Mouse (Mus musculus): Measurements from ENCODE around the gene Leng1. TPM values are rescaled to one million over a fixed set of nuclear protein-coding genes. Genes with fewer than 3 reads are reported as not detected.

Gene Leng1
- polyA plus RNA-seq, 1 experiment from 2014 or later = 14.1 TPM

- Histone ChIP-seq H3K9me3 (ENCODE audit: control insufficient read depth, low read depth, low read length) (no peaks in the 10 kb centered on the region), H3K4me3 (ENCODE audit: low read depth, low read length) (no peak overlapping the region), H3K27me3 (ENCODE audit: control insufficient read depth, insufficient read depth, low read length) (no peaks in the 10 kb centered on the region), H3K4me1 (ENCODE audit: control insufficient read depth, insufficient read depth, low read length) (no peaks in the 10 kb centered on the region), H3K27ac (ENCODE audit: low read length) (no peak overlapping the region), H3K9ac (replicated peaks; ENCODE audit: low read depth, low read length) (no peak overlapping the region), H3K4me2 (replicated peaks; ENCODE audit: low read depth, low read length) (no peak overlapping the region), H3K36me3 (ENCODE audit: control insufficient read depth, insufficient read depth, low read length) (peaks cover 26% of the 10 kb centered on the region; the same call in 1 of the 2 replicates)
- WGBS = 87% methylated on average over 10 of the region's 10 CpGs
- ATAC-seq (ENCODE audit: insufficient number of reproducible peaks, insufficient read depth, low FRiP score, low read depth) = no peak
Observed at GRCm38 (mm10) chr7:3683908-3684550, 18.4 kb upstream of the Leng1 start.

- peak within 1 kb of the TSS; percentile 45 for H3K4me2 ChIP-seq (replicated peaks; ENCODE audit: low read depth, low read length)
- H3K9me3 ChIP-seq (ENCODE audit: control insufficient read depth, low read depth, low read length) = no peaks in the 10 kb centered on the region
- peak within 1 kb of the TSS; percentile 26 for H3K4me3 ChIP-seq (ENCODE audit: low read depth, low read length)
- H3K27me3 ChIP-seq (ENCODE audit: control insufficient read depth, insufficient read depth, low read length) = no peaks in the 10 kb centered on the region
- 49% methylated on average over 9 of the region's 9 CpGs for WGBS
- H3K4me1 ChIP-seq (ENCODE audit: control insufficient read depth, insufficient read depth, low read length) = no peaks in the 10 kb centered on the region
- ATAC-seq (ENCODE audit: insufficient number of reproducible peaks, insufficient read depth, low FRiP score, low read depth) = peak; percentile 82
- H3K36me3 ChIP-seq (ENCODE audit: control insufficient read depth, insufficient read depth, low read length) = no peaks in the 10 kb centered on the region; the same call in 1 of the 2 replicates
- H3K9ac ChIP-seq (replicated peaks; ENCODE audit: low read depth, low read length) = no peak within 1 kb of the TSS; the same call in 1 of the 2 replicates
- H3K27ac ChIP-seq (ENCODE audit: low read length) = peak within 1 kb of the TSS; percentile 28; the same call in 1 of the 2 replicates
Observed at GRCm38 (mm10) chr7:3677342-3677741, 11.7 kb upstream of the Leng1 start, which contains the start of gene Tmc4. Tmc4 (minus strand) TSS chr7:3677553.

GRCm38 (mm10) chr7:3676371-3676770 is 10.7 kb upstream of the Leng1 start:
- Histone ChIP-seq H3K4me2 (replicated peaks; ENCODE audit: low read depth, low read length) (peak overlapping the region; percentile 45), H3K9me3 (ENCODE audit: control insufficient read depth, low read depth, low read length) (no peaks in the 10 kb centered on the region), H3K36me3 (ENCODE audit: control insufficient read depth, insufficient read depth, low read length) (no peaks in the 10 kb centered on the region; the same call in 1 of the 2 replicates), H3K4me1 (ENCODE audit: control insufficient read depth, insufficient read depth, low read length) (no peaks in the 10 kb centered on the region), H3K27me3 (ENCODE audit: control insufficient read depth, insufficient read depth, low read length) (no peaks in the 10 kb centered on the region), H3K4me3 (ENCODE audit: low read depth, low read length) (peak overlapping the region; percentile 26), H3K27ac (ENCODE audit: low read length) (no peak overlapping the region; the same call in 1 of the 2 replicates), H3K9ac (replicated peaks; ENCODE audit: low read depth, low read length) (no peak overlapping the region; the same call in 1 of the 2 replicates)
- ATAC-seq (ENCODE audit: insufficient number of reproducible peaks, insufficient read depth, low FRiP score, low read depth) = peak; percentile 53; the same call in 1 of the 2 replicates
- 81% methylated on average over 12 of the region's 12 CpGs for WGBS

GRCm38 (mm10) chr7:3675228-3675548 is 9.5 kb upstream of the Leng1 start:
- no peaks in the 10 kb centered on the region for H3K27me3 ChIP-seq (ENCODE audit: control insufficient read depth, insufficient read depth, low read length)
- no peak overlapping the region for H3K4me2 ChIP-seq (replicated peaks; ENCODE audit: low read depth, low read length)
- no peak overlapping the region for H3K27ac ChIP-seq (ENCODE audit: low read length)
- H3K9me3 ChIP-seq (ENCODE audit: control insufficient read depth, low read depth, low read length) = no peaks in the 10 kb centered on the region
- ATAC-seq (ENCODE audit: insufficient number of reproducible peaks, insufficient read depth, low FRiP score, low read depth) = no peak
- 82% methylated on average over 3 of the region's 3 CpGs for WGBS
- no peak overlapping the region for H3K9ac ChIP-seq (replicated peaks; ENCODE audit: low read depth, low read length)
- H3K4me3 ChIP-seq (ENCODE audit: low read depth, low read length) = no peak overlapping the region
- no peaks in the 10 kb centered on the region for H3K4me1 ChIP-seq (ENCODE audit: control insufficient read depth, insufficient read depth, low read length)
- H3K36me3 ChIP-seq (ENCODE audit: control insufficient read depth, insufficient read depth, low read length) = no peaks in the 10 kb centered on the region; the same call in 1 of the 2 replicates

- ATAC-seq (ENCODE audit: insufficient number of reproducible peaks, insufficient read depth, low FRiP score, low read depth) = peak; percentile 76; the same call in 1 of the 2 replicates
- H3K9ac ChIP-seq (replicated peaks; ENCODE audit: low read depth, low read length) = no peak overlapping the region
- H3K36me3 ChIP-seq (ENCODE audit: control insufficient read depth, insufficient read depth, low read length) = no peaks in the 10 kb centered on the region; the same call in 1 of the 2 replicates
- H3K4me1 ChIP-seq (ENCODE audit: control insufficient read depth, insufficient read depth, low read length) = no peaks in the 10 kb centered on the region
- H3K9me3 ChIP-seq (ENCODE audit: control insufficient read depth, low read depth, low read length) = no peaks in the 10 kb centered on the region
- 73% methylated on average over 10 of the region's 10 CpGs for WGBS
- H3K27ac ChIP-seq (ENCODE audit: low read length) = no peak overlapping the region
- no peak overlapping the region for H3K4me3 ChIP-seq (ENCODE audit: low read depth, low read length)
- no peaks in the 10 kb centered on the region for H3K27me3 ChIP-seq (ENCODE audit: control insufficient read depth, insufficient read depth, low read length)
- no peak overlapping the region for H3K4me2 ChIP-seq (replicated peaks; ENCODE audit: low read depth, low read length)
Observed at GRCm38 (mm10) chr7:3674507-3675227, 9.0 kb upstream of the Leng1 start.

GRCm38 (mm10) chr7:3666921-3667391 is 1.3 kb upstream of the Leng1 start:
- no peaks in the 10 kb centered on the region for H3K27me3 ChIP-seq (ENCODE audit: control insufficient read depth, insufficient read depth, low read length)
- H3K36me3 ChIP-seq (ENCODE audit: control insufficient read depth, insufficient read depth, low read length) = peaks cover 11% of the 10 kb centered on the region; the same call in 1 of the 2 replicates
- ATAC-seq (ENCODE audit: insufficient number of reproducible peaks, insufficient read depth, low FRiP score, low read depth) = no peak
- H3K4me2 ChIP-seq (replicated peaks; ENCODE audit: low read depth, low read length) = peak overlapping the region; percentile 20
- H3K9me3 ChIP-seq (ENCODE audit: control insufficient read depth, low read depth, low read length) = no peaks in the 10 kb centered on the region
- no peak overlapping the region for H3K4me3 ChIP-seq (ENCODE audit: low read depth, low read length)
- no peak overlapping the region for H3K9ac ChIP-seq (replicated peaks; ENCODE audit: low read depth, low read length)
- WGBS = 17% methylated on average over 14 of the region's 14 CpGs
- H3K27ac ChIP-seq (ENCODE audit: low read length) = peak overlapping the region; percentile 22; the same call in 1 of the 2 replicates
- 0 out of 2 replicates have a peak, but pooled peaks cover 10% of the 10 kb centered on the region for H3K4me1 ChIP-seq (ENCODE audit: control insufficient read depth, insufficient read depth, low read length)

GRCm38 (mm10) chr7:3664524-3665214 is 971 bp downstream of the Leng1 start:
- Histone ChIP-seq H3K4me3 (ENCODE audit: low read depth, low read length) (peak overlapping the region; percentile 59), H3K27ac (ENCODE audit: low read length) (peak overlapping the region; percentile 88), H3K4me1 (ENCODE audit: control insufficient read depth, insufficient read depth, low read length) (0 out of 2 replicates have a peak, but pooled peaks cover 10% of the 10 kb centered on the region), H3K4me2 (replicated peaks; ENCODE audit: low read depth, low read length) (peak overlapping the region; percentile 49), H3K36me3 (ENCODE audit: control insufficient read depth, insufficient read depth, low read length) (peaks cover 27% of the 10 kb centered on the region), H3K27me3 (ENCODE audit: control insufficient read depth, insufficient read depth, low read length) (no peaks in the 10 kb centered on the region), H3K9me3 (ENCODE audit: control insufficient read depth, low read depth, low read length) (no peaks in the 10 kb centered on the region), H3K9ac (replicated peaks; ENCODE audit: low read depth, low read length) (peak overlapping the region; percentile 59)
- 34% methylated on average over 15 of the region's 15 CpGs for WGBS
- ATAC-seq (ENCODE audit: insufficient number of reproducible peaks, insufficient read depth, low FRiP score, low read depth) = no peak

GRCm38 (mm10) chr7:3658578-3658977 is 7.1 kb downstream of the Leng1 start:
- no peak overlapping the region for H3K9ac ChIP-seq (replicated peaks; ENCODE audit: low read depth, low read length)
- 92% methylated on average over 14 of the region's 14 CpGs for WGBS
- H3K27ac ChIP-seq (ENCODE audit: low read length) = no peak overlapping the region
- no peak for ATAC-seq (ENCODE audit: insufficient number of reproducible peaks, insufficient read depth, low FRiP score, low read depth)
- H3K4me2 ChIP-seq (replicated peaks; ENCODE audit: low read depth, low read length) = no peak overlapping the region
- H3K36me3 ChIP-seq (ENCODE audit: control insufficient read depth, insufficient read depth, low read length) = peaks cover 86% of the 10 kb centered on the region
- H3K27me3 ChIP-seq (ENCODE audit: control insufficient read depth, insufficient read depth, low read length) = no peaks in the 10 kb centered on the region
- H3K9me3 ChIP-seq (ENCODE audit: control insufficient read depth, low read depth, low read length) = no peaks in the 10 kb centered on the region
- no peak overlapping the region for H3K4me3 ChIP-seq (ENCODE audit: low read depth, low read length)
- H3K4me1 ChIP-seq (ENCODE audit: control insufficient read depth, insufficient read depth, low read length) = 0 out of 2 replicates have a peak, but pooled peaks cover 2% of the 10 kb centered on the region

Data from stomach, embryonic 14.5 days (tissue).